Mouse (Mus musculus) bone marrow macrophage, adult 2 months (primary cell): ENCODE measurements around the gene Cracr2b.
"Not testable (repeated sequence)": the region's sequence is repeated elsewhere in the genome, so short reads cannot be mapped to it uniquely, and the experiment has no call there.

Experiments
- CTCF ChIP-seq: IDR thresholded peaks from 2 replicates; pipeline ENCODE4 v1.5.1; 2012; ENCODE audit warnings: low read depth, mild to moderate bottlenecking, low read length, moderate library complexity
- POLR2A ChIP-seq: IDR thresholded peaks from 2 replicates; pipeline ENCODE4 v1.6.1; 2012; ENCODE audit warnings: mild to moderate bottlenecking, low read depth, low read length, borderline replicate concordance

DNA sequence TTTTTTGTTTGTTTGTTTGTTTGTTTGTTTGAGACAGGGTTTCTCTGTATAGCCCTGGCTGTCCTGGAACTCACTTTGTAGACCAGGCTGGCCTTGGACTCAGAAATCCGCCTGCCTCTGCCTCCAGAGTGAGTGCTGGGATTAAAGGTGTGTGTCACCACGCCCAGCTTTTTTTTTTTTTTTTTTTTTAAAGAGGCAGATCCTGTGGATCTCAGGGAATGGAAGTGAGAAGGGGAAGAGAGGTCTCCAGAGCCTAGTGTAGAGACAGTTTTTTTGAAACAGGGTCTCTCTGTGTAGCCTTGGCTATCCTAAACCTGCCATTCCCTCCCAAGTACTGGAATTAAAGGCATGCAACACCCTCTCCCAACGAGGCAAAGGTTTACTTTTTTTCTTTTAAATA is 14.5 kb upstream of the Cracr2b start:
- not testable (repeated sequence) for TF ChIP-seq POLR2A, CTCF
